Mouse (Mus musculus) frontal cortex, adult (tissue): Measurements from ENCODE around the gene Speer4f2.
"Not testable (repeated sequence)": the region's sequence is repeated elsewhere in the genome, so short reads cannot be mapped to it uniquely, and the experiment has no call there.

Source experiments
- ATAC-seq: cut with Nextera tagmentation; 2 replicates; pipeline ENCODE4 v1.9.2; 2017; ENCODE audit warnings: mild to moderate bottlenecking, moderate library complexity, mixed read lengths; ENCODE audit not compliant: low TSS enrichment

Gene Speer4f2

DNA sequence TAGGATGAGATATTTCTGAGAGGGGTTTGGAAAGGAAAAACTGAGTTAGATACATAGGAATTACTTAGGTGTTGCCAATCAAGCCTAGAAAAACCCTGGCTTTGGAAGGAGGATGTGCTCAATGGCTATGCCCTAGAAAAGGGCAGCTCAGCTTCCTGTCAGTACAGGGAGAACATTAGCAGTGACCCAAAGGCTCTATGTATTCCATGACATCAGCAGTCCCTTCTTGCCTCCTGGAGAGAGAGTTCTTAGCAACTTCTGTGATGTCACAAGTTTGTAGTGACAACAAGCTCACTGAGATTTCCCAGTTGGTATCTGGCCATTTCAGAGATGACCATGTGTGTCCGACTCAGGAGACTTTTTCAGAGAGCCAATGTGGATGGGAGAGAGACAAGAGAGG is at the start of gene Speer4f2:
Speer4f2 (plus strand) TSS at position 301 of the 400 bp plus-strand sequence.
- ATAC-seq: not testable (repeated sequence)

DNA sequence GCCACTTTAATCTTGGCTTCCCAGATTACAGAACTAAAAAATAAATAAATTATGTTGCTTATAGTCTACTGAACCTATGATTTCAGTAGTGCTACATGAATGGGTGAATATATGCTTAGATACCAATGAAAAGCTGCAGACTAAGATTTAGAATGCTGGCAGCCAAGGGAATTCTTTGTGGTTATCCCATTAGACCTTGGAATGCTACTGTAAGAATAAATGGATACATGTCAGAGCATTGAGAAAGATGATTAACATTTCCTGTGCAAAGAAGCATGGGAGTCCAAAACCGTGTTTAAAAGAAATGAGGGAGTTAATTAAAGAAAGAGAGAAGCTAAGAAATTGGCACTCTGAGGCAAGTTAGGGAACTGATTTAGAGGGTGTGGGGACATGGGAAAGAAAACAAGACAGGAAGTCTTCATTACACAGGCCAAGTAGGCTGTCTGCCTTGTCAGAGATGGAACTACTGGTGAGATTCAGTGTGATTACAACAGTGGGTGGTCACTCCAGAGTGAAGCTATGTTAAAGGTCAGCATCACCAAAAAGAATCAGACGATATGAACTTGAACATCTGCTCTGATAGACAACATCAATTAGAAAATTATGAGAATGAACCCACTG is 43.9 kb upstream of the Speer4f2 start:
- ATAC-seq: no peak

DNA sequence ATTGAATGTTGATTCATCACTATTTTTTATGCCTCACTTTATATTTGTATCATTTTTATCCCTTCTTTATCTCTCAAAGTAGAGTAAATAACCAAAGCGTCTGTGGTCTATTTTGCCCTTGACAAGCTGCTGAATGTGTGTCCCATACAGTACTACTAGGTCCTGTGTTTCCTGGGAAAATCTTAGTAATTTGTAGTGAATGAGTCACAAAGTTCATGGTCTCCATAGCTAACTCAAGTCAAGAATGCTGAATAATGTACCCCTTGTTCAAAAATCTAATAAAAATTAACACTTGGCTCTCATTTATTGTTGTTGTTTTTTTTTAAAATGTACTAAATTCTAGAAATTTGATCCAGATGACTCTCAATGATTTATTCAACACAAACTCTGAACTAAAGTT is 38.1 kb upstream of the Speer4f2 start:
- no peak for ATAC-seq

DNA sequence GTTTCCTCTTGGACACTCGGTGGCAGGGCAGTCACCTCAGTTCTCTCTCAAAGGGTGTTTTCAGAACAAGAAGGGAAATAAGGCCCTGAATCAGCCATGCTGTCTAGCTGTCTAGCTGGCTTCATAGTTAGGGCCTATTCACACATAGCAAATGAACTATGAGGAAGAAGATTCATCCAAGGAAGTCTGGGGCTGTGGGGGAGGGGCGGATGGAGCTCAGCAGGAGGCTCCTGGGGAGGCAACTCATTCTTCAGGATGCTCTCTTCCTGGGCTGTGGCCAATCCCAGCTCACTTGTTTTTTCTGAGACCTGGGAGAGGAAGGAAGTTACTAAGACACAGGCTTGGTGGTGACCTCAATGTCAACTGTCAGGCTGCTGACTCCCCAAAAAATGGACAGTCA is 27.2 kb upstream of the Speer4f2 start:
- ATAC-seq: not testable (repeated sequence)

DNA sequence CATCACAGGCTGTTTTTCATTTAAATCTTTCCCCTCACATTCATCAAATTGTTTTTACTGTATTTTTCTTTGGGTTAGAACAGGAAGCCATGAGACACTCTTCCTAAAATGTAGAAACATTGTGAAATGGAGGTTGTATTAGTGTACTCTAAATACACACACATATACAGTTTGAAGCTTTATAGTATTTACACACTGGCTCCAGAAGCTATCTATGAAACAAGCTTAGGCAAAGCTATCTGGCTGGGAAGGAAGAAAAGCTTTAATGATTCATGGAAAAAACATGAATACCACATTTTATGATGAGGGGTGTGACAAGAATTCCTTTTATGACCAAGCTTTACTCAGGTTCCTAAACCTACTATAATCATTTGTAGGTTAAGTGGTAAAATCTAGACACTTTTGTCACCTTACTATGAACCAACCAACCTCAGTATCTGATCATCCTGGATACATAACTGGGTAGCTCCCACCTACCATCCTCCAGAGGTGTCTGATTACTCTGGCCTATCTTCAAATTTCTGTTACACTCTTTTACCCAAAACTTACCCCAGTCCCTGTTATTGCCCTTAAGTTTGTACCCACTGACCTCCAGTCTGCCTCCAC is 13.5 kb upstream of the Speer4f2 start:
- no peak for ATAC-seq

DNA sequence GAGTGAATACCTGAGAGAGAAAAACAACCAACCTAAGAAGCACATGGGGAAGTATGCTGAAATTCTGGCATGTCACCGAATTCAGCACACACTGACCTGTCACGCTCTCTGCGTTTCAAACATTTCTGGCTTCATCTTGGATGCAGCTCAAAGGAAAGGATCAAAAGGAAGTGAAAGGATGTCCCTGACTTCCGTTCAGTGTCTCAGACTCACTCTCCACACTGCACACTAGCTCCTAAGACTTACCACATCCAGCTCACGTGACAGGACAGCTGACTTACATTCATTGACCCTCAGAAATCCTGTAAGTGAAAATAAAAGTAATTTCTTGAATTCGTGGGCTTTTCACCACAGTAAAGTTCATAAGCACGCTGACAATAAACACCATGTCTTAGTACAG is 16.9 kb downstream of the Speer4f2 start:
- no peak for ATAC-seq

DNA sequence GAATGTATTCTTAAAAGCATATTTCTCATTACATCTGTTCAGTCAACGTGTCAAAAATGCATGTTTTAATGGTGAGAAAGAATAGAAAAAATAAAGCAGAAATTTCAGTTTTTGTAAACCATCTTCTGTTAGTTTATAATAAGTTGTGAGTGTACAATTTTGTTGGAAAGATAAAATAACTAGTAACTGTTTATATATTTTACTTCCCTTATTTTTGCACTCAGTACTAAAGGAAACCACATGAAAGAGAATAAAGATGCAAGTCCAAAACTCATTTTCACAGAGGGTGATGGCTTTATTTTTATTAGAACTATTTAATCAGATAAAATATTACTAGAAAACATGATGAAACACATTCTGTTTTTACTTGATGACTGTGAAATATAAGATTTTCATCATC is 18.2 kb downstream of the Speer4f2 start:
- ATAC-seq: no peak

DNA sequence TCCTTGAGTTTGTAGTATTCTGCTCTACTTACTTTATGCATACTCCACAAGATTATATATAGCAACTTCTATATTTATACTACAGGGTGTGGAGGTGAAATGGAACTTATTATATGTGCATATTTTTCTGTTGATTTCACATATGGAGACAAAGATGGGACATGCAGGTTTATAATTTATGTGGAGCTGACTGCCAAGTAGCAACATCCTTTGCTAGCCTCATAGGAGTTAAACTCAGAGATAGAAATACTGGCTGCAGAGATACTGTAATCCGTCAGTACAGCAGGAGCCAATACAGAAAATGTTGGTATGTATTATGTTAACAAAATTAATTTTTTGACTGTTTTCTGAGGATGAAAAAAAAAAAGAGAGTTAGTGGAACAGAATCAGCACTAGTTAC is 27.6 kb downstream of the Speer4f2 start:
- ATAC-seq: peak; percentile 59; the same call in 1 of the 2 replicates

DNA sequence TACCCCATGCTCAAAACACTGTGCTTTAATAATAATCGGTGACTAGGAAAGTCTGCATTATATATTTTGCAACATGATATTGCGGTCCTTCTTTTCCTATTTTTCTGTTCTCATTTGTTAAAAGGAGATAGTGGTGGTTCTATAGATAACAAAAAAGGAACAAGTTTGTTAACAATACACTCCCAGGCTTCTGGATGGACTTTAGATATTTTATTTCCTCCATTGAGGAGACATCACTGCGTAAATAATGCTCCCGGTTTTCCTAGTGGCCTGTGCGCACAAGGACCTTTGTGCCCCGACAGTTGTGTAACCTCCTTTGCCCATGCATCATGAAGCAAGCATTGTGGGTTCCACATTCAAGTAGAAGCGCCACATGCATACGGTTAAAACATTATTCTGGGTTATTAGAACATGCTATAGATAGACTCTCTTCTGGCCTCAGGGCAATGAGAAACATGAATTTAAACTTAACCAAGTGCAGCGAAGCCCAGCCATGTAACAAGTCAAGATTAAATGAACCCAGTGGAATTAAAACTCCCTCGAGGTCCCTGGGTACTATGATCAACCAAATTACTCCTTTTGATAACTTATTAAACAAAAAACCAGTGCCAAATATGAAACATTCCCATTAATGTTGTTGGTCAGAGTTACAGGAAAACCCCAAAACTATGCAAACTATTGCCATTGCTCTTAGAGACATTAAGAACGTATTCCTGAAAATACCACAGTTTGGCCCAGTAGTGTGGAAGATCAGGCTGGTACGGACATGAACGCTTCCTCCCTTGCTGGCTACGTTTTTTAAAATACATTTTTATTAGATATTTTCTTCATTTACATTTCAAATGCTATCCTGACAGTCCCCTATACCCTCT is 28.5 kb downstream of the Speer4f2 start:
- ATAC-seq: no peak

DNA sequence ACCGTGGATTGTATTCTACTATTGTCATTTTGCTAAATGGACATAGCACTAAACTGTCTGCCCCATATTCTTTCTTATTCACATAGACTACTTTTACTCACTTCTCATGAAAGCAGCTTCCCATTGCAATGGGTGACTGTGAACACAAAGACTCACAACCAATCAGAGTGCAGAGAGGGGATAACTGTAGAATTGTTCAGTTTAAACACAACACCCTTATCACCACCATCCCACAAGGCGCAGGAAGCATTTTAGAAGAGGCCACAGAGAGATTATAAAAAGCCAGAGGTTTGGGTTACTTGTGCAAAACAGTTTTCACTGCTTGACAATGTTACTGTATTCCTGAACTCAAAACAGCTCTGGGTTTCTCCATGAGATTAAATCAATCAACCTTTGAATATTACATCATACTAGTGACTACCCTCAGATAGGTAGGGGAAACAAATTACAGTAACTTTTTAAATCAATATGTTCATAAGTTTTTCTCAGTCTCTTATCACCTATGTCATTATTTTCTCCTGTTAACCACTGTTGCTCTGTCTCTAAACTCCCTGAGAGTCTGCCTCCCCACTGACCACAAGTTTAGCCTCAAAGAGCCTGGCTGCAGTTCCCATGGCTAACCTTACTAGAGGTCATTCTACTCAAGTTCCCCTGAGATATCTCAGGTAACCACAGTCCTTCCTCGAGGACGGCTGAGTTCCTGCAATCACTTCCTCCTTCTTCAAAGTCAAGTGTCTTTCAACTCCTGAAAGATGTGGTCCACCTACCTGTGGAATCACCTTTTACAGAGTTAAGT is 29.5 kb downstream of the Speer4f2 start:
- no peak for ATAC-seq

DNA sequence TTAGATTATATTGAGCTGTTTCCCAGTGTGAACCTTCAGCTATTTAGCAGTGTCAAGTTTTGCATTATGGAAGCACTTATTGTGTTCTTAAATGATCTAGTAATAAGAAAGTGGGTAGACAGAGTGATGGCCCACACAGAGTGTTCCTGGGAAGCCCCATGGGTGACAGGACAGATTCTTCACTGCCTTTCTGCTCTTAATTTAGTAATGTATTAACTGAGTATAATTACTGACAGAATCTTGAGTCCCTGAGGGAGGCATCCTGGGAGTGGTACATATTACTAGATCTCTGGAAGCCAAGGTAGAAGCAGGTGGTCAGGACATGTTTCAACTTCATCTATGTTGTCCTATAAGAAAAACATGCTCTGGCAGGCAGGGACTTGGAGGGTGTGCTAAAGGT is 30.6 kb downstream of the Speer4f2 start:
- no peak for ATAC-seq

DNA sequence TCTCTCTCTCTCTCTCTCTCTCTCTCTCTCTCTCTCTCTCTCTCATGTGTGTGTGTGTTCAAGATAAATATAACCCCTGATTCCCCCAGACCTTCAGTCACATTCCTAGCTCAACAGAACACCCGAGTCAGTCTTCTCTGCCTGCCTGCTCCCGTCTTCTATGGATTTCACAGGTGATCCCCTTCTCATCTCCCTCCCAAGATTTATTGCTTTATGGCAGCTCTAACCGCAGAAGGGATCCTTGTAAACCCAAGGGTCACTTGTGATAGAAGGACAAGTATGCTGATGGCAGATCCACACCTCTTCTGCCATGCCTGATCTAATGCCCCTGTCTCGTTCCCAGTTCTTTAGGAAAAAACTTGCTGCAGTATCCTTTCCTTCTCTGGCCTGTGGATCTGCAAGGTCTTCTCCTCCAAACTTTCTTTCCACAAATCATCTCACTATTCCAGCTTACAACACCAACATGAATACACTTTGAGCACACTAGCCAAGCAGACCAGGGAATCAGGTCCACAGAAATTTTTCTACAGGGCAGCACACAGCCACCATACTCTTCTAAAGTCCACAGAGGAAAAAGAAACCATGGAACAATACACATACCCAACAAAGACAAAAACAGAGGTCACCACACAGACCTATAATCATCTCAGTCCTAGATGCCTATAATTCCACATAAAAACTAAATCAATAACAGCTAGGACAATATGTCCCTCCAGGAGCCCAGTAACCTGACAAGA is 36.1 kb downstream of the Speer4f2 start:
- no peak for ATAC-seq

DNA sequence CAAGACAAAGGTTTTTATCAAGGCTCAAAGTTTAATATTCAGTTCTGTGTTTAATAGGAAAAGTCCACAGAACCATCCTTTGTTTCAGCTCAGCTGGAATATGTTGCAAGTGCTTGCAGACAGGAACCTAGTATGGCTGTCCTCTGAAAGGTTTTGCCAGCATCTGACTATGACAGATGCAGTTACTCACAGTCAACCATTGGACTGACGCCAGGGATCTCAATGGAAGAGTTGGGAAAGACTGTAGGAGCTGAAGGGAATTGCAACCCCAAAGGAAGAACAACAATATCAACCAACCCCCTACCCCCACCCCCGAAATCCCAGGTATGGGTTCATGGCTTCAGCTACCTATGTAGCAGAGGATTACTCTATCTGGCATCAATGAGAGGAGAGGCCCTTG is 44.2 kb downstream of the Speer4f2 start:
- ATAC-seq: no peak

DNA sequence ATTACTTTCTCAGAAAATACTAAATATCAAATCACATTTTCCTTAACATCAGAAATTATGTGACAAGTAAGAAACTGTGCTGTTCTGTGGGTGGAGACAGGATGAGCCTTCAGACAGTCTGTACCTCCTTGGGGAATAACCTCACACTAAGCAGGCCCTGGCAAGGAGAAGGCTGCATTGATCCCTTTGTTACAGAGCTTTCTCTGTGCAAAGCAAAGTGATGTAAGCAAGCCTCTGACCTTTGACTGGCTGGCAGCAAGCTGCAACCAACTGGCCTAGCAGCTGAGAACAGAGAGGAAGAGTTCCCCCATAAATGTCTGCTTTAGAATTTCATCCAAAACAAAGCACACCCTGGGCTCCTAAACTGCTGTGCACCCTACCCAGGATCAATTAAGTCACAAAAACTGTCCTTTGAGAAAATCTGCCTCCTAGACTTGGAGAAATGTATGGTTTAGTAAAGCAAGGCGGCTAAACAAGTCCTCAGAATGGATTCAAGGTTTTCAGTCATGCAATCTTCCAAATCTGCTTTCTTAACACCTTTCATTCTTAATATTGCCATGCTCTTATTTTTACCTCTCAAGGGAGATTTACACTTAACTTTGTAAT is 46.3 kb downstream of the Speer4f2 start:
- no peak for ATAC-seq

DNA sequence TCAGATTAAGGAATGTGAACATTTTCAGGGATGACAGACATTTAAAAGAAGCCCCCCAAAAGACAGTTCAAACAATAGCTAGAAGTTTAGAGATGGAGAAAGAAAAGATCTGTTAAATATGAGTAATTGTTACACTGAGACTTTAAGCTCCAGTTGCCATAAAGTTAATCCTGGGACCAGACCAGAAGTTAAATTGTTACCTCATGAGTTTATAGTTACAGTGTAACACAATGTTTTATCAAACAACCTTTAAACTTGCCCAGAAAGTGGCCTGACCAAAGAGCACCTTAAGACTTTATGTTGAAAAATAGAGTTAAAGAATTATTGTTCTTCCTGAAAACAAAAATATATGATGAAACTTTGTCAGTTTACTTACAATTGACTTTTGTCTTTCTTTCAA is 46.9 kb downstream of the Speer4f2 start:
- no peak for ATAC-seq

DNA sequence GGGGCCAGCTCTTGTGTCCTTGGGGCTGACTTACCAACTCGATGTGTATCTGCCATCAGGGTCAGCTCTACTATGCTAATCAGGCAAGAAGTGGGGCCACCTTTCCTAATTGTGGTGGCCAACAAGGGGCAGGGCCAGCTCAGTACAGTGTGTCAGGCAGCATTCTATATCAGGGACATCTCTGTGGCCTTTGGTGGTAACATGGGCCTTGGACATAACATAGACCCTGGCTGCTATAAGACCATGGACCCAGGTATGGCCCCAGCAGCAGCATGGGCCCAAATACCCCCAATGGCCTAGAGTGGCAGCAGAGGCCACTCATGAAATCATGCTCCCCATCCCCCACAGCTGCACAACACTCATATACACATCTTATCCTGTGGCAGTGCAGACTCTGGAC is 49.2 kb downstream of the Speer4f2 start:
- no peak for ATAC-seq

DNA sequence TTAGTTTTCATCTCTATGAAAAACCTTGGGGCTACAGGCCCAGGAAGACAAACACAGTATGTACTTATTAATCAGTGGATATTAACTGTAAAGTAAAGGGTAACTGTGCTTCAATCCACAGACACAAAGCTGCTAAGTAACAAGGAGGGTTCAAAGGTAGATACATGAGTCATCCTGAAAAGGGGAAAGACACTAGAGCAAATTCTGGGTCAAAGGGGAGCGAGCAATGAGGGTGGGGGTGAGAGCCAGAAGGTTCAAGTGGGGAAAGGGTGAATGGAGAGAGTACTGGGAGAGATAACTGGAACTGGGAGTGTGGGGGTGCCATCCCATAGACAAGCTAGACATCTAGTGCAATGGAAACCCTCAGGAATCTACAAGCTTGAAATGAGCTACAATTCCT is 54.0 kb downstream of the Speer4f2 start:
- ATAC-seq: no peak
